Mouse (Mus musculus) adrenal gland, adult 8-10 months (tissue): ENCODE measurements around the gene Mrps30. TPM values are rescaled to one million over a fixed set of nuclear protein-coding genes. Genes with fewer than 3 reads are reported as not detected.
"Not testable (repeated sequence)": the region's sequence is repeated elsewhere in the genome, so short reads cannot be mapped to it uniquely, and the experiment has no call there.

Source experiments
- DNase-seq: peaks from one replicate; pipeline ENCODE4 v3.0.0; 2022
- total RNA-seq, 4 experiments: library from RNA; stranded (reverse); gene quantifications; 2 replicates each; pipeline ENCODE4 v1.2.4; 2022

Mrps30 gene
- total RNA-seq = 10 to 100 TPM; 24.2 to 28.8 (median 26.5) TPM

DNA sequence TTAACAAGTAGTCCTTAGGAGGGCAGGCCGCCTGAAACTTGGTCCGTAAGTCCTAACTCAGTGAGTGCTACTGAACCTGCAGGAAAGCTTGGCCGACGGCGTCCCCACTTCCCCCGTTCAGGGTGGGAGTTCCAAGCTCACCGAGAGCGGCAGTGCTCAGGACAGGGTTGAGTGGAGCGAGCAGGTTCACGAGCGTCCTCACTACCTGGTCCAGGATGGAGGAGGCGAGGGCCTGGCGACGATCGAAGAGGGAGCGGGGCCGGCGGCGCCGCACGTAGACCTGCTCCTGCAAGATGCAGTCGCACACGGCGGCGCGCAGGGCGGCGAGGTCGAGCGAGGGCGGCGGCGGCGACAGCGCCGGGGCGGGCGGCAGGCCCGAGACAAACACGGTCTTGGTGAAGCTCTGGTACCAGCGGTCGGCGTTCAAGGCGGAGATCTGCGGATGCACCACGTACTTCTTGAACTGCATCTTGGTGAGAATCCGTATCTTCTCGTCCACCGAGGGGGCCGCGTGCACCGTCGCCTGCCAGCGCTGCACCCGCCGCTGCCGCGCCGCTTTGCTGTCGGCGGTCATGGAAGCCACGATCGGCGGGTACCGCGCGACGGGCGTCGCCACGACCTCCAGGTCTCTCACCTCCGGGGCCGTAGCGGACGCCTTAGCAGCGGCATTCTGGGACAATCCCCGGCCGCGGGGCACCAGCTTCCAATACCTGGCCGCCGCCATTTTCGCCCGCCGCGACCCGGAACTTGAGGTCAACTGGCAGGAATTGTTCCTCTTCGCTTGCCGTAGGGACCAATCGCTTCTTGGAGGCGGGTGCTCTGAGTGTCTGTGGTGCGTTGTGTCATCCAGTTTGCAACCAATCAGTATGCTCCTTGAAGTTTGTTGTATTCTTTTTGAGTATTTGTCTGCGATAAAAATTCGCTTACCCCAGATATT lies at the start of gene Mrps30, which contains the start of gene B430218F22Rik:
Mrps30 (minus strand) TSS at position 742 of the 937 bp plus-strand sequence.
B430218F22Rik (plus strand) TSS at position 120 of the 937 bp plus-strand sequence.
- DNase-seq = peak; percentile 90

DNA sequence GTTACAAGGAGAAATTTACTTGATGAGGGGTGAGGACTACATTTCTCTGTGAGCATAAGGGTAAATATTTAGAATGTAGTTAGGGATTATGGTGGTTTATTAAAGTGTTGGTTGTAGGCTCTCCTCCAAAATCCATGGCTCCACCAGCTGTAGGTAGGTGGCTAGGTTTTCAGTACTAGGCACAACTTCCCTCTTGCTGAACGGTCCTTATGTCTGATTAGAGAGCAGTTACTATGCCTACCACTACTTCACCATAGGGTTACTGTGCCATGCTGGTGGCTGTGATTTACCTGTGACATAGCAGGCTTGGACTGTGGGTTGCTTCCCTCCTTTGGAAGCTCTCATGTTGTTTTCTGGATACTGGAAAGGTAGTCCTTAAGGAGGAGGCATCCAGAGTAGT lies 33.8 kb upstream of the Mrps30 start:
- DNase-seq = no peak

DNA sequence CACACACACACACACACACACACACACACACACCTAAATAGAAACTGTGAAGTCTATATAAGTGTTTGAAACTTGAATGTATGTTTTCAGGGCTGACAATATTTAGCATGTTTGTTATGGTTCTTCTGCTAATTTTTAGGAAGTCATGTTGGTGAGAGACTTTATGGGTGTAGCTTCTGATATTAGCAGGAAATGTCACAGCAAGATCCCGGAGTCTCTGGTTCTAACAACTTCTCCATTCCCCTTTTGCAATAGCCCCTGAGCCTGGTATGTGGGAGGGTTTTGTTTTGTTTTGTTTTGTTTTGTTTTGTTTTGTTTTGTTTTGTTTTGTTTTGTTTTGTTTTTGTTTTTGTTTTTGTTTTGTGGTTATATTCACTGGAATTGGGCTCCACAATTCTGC lies 33.4 kb upstream of the Mrps30 start:
- no peak for DNase-seq

DNA sequence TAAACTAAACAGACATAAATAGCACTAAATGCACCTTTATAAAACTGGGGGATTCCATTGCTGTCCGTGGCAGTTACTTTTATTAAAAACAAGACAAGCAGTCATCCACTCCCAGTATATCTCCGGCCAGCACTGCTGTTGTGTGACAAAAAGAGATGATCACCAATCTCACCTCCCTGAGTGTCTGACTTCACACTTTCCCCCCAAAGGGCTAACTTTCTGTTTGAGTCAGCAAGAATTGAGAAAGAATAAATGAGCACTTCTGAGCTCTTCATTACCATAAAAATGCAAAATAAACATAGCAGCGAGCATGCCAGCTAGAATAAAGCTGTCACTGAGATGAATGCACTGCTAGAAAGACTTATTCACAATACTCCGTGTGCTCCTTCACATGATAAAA lies 31.1 kb upstream of the Mrps30 start:
- no peak for DNase-seq

DNA sequence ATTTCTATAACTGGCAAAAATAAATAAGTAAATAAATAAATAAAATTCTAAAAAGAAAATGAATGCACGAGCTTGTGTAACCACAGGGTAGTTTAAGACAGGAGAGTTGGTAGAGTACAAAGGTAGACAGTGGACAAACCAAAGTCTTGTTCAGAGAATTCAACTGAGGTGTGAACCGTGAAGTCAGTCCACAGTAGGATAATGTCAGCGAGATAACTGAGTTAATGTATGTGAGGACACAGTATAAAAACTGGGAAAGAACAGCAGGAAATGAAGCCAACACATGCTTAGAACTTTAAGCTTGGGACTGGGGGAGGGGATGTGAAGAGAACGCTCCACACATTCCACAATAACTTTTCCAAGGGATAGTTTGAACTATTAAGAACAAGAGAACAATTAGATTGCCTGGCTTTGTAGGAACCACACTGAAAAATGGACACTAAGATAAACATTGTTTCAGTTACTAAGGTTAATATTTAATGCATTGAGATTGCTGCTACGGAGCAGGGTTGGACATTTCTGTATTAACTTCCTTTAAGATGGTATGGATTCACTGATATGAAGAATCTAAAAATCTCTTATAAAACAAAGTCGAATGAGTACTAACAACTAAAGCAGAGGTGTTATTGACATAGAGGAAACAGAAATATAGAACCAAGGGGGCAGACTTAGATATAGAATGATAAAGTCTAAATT lies 24.4 kb upstream of the Mrps30 start:
- no peak for DNase-seq

DNA sequence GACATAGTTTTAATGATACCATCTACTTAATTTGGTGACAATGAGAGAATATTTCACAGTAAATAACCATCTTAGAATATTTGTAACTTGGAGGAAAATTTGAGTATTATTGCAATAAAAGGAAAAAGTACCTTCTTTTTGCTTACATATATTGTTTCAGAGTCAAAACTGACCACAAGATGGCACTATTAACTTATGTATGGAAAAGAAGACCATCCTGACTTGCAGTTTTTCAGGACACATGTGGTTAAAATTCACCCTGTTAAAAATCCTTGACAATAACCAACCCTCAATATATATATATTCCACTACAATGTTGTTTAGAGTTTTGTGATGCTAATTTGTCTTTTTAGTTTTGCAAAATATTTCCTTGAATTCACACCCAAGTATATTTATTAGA lies 16.5 kb upstream of the Mrps30 start:
- DNase-seq = no peak

DNA sequence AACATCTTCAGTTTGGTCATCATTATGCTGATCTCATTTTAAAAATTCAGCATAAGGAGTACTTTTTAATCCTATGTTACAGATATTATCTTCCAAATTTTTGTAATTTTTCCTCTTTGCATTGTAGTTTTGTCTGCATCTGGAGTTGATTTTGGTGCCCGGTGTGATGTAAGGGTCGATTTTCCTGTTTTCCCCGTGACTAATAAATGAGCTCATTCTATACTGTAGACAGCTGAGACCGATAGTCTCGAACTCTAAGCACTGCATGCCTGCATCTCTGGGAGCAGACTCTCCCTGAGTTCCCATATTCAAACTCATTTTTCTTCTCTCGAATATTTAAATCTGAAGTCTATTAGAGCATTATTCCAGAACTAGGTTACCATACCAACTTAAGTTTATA lies 13.3 kb upstream of the Mrps30 start:
- no peak for DNase-seq

DNA sequence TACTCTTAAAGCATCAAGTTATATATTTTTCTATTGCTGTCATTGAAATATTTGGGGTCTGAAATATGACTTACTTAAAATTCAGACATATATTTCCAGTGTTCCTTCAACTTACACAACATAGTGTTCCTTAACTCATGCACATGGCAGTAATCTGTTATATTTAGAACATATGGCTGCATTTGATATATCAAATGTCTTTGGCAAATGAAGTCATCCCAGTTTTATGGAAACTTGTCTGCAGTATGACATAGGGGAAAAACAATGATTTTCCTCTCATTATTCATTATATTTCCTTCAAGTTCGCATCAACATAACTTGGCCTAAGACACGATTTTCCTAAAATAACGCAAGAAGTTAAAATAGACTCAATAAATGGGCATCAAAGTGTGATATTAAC lies 8.8 kb upstream of the Mrps30 start:
- no peak for DNase-seq

DNA sequence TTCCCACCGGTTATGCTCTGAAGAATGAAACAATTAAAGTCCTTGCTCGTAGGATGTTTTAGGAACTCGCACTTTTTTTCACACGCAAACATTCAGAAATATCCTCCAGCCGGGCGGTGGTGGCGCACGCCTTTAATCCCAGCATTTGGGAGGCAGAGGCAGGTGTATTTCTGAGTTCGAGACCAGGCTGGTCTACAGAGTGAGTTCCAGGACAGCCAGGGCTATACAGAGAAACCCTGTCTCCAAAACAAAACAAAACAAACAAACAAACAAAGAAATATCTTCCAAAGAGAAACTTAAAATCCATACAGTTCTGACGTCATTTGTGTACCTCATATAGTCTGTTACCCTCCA lies 373 bp upstream of the Mrps30 start:
- not testable (repeated sequence) for DNase-seq

DNA sequence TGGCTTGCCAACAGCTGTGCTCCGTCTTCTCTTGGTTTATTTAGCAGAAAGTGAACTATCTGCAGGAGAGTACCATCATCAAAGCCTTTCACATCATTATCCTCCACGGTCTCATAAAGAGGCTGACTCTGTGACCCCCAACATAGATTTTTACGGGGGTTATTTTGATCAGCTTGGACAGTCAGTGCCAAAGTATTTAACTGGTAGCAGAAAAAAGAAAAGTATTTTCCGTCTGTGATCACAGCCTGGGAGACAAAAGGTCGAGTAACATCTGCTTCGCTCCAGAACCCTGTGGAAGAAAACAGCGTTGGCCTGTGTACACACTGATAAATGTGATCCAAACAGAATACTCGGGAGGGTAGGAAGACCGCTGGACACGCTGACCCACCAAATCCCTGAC lies 6.7 kb downstream of the Mrps30 start:
- DNase-seq = no peak

DNA sequence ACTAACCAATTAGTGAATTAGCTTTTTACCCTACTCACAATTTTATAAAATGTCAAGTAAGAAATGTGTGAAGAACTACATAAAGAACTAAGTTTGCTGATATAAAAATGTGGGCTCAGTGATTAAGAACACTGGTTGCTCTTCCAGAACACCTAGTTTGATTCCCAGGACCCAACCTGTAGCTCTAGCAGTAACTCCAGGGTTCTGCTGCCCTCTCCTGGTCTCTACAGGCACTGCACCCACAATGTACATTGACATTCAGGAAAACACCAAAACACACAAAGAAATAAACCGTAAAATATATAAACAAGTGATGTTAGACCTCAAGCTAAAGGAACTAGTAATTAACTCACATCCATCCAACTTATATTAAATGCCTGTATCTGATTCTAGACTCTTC lies 7.9 kb downstream of the Mrps30 start:
- DNase-seq = peak; percentile 6

DNA sequence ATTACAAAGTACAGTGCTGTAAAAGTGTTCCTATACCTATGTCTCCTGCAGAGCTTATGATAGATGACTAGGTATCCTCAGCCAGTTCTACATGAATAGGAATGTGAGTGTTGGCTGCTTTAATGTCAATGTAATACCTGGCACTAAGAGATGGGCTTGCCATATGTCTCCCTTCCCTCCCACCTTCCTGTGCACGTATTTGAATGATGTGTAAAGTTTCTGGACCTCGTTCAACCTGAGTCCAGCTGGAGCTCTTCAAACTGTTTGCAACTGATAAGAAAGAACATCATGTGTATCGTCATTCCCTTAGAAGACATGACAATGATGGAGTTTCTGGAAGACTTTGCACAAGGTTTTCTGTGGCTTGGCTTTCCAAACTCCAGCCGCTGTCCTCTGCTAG lies 14.2 kb downstream of the Mrps30 start:
- DNase-seq = no peak

DNA sequence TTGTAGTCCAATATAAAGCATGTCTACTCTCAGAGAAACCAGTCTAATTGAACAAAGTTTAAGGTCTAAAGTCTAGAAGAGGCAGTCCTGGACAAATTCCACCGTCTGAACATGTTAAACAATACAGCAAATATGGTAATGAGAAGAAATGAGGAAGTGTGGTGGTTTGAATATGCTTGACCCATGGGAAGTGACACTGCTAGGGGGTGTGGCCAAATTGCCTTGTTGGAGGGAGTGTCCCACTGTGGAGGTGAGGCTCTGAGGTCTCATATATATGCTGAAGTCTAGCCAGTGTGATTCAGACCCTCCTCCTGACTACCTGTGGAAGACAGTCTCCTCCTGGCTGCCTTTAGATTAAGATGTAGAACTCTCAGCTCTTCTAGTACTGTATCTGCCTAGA lies 21.3 kb downstream of the Mrps30 start:
- no peak for DNase-seq

DNA sequence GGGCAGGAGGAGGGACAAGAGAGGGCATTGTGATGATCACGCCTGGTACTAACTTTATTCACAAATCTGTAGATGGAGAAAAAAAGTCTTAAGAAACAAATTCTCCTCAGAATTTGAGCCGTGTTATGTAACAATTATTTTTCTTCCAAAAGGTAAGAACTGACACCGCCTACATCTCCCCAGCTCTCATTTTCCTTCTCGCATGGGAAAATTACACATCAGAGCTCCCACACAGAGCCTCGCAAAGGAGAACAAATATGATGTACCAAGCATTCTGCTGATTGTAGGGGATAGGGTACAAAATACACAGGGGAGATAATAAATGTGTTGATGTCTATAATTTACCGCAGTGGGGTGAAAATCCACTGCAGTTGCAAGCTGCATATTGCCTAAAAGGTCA lies 23.7 kb downstream of the Mrps30 start:
- no peak for DNase-seq

DNA sequence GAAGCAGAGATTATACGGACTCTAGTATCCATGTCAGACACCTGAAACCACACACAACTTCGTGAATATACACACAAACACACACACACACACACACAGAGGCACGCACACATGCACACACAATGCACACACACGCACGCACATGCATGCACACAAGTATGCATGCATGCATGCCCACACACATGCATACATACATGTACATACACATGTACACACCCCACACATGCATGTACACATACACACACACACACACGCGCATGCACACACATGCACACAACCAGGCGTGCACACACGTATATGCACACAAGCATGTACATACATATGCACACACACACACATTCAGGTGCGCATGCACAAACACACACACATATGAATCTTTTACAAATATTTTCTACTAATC lies 36.2 kb downstream of the Mrps30 start:
- DNase-seq = no peak

DNA sequence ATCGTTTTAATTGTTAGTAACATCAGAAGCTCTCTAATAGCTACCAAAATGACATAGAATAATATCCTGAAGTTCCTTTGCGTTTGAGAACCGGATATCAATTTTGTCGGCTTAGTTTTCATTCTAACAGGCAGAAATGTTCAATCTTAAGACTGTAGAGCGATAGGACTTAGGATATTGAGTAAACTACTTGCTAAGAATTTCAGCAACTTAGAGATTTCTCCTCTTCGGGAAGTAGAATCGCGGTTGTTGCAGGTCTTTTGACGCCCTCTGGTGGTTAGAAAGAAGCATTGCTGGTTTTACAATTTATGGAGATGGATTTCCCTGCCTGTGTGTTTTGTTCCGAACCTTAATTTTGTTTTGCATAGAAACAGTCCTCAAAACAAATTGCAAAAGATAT lies 36.8 kb downstream of the Mrps30 start:
- no peak for DNase-seq

Other genes starting within 250 kb of the Mrps30 start
- under 1 TPM in 2 of 4 experiments, not detected in 2; 0.26 to 0.31 TPM for gene B430218F22Rik, start 622 bp downstream of the Mrps30 start, total RNA-seq